Mouse (Mus musculus) bone marrow macrophage, adult 2 months (primary cell): ENCODE results near the gene Tmem120b.

Source experiments
- CTCF ChIP-seq: IDR thresholded peaks from 2 replicates; pipeline ENCODE4 v1.5.1; 2012; ENCODE audit warnings: low read depth, mild to moderate bottlenecking, low read length, moderate library complexity
- POLR2A ChIP-seq: IDR thresholded peaks from 2 replicates; pipeline ENCODE4 v1.6.1; 2012; ENCODE audit warnings: mild to moderate bottlenecking, low read depth, low read length, borderline replicate concordance

DNA sequence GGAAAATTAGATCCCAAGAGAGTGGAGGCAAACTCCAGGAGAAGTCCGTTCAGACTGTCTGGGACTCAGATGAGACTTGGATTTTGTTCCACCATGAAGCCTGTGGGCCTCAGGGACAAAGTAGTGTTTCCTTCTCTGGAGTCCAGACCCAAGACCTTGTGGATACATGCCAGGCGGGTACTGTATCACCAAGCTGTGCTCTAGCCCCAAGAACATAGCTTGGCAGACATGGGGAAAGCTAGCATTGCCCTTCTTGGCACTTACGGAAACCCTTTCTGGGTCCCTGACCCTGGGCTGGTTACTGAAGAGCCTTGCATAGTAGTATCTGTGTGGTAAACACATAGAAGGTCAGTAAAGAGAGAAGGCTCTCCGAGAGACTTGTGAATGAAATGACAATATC, 91.2 kb downstream of the Tmem120b start:
- no peak for TF ChIP-seq CTCF
- TF ChIP-seq POLR2A, result no peak
